Mouse (Mus musculus): ENCODE measurements at regions not wholly inside any gene's neighbourhood (a gene's known extent, or its start where the extent isn't known, plus 50 kb on each side); places are given as distances from the start of the nearest gene placed in this dataset.

GRCm38 (mm10) chr15:51689498-51689897 lies 2195.2 kb upstream of the Gm7489 start:
- ATAC-seq (ENCODE audit: low FRiP score, low read depth), result no peak
- Histone ChIP-seq H3K27me3 (ENCODE audit: control insufficient read depth, insufficient read depth, low read length) (no peaks in the 10 kb centered on the region), H3K9me3 (ENCODE audit: control insufficient read depth, low read length) (no peaks in the 10 kb centered on the region), H3K4me2 (replicated peaks; ENCODE audit: low read depth, low read length, severe bottlenecking) (no peak overlapping the region), H3K4me1 (ENCODE audit: control insufficient read depth, insufficient read depth, low read length) (no peaks in the 10 kb centered on the region), H3K4me3 (replicated peaks; ENCODE audit: low read length) (no peak overlapping the region), H3K9ac (ENCODE audit: low read depth, low read length, severe bottlenecking) (no peak overlapping the region), H3K36me3 (ENCODE audit: control insufficient read depth, insufficient read depth, low read length) (no peaks in the 10 kb centered on the region), H3K27ac (replicated peaks; ENCODE audit: low read depth, low read length) (no peak overlapping the region)
- no peak for DNase-seq (ENCODE audit: low spot score)
- WGBS, result 88% methylated on average over 1 of the region's 1 CpGs
- TF ChIP-seq POLR2A (IDR thresholded peaks at IDR 0.05; ENCODE audit: borderline replicate concordance, extremely low read depth, insufficient read depth, insufficient read length), result no peak

GRCm38 (mm10) chr15:51692671-51693070 lies 2192.0 kb upstream of the Gm7489 start:
- no peaks in the 10 kb centered on the region for H3K9me3 ChIP-seq (ENCODE audit: control insufficient read depth, low read length)
- no peaks in the 10 kb centered on the region for H3K36me3 ChIP-seq (ENCODE audit: control insufficient read depth, insufficient read depth, low read length)
- no peak for TF ChIP-seq POLR2A (IDR thresholded peaks at IDR 0.05; ENCODE audit: borderline replicate concordance, extremely low read depth, insufficient read depth, insufficient read length)
- H3K27ac ChIP-seq (replicated peaks; ENCODE audit: low read depth, low read length), result no peak overlapping the region
- DNase-seq (ENCODE audit: low spot score) (no peak), ATAC-seq (ENCODE audit: low FRiP score, low read depth) (no peak)
- WGBS, result 72% methylated on average over 4 of the region's 4 CpGs
- no peak overlapping the region for H3K4me3 ChIP-seq (replicated peaks; ENCODE audit: low read length)
- H3K4me2 ChIP-seq (replicated peaks; ENCODE audit: low read depth, low read length, severe bottlenecking), result no peak overlapping the region
- no peaks in the 10 kb centered on the region for H3K27me3 ChIP-seq (ENCODE audit: control insufficient read depth, insufficient read depth, low read length)
- H3K9ac ChIP-seq (ENCODE audit: low read depth, low read length, severe bottlenecking), result no peak overlapping the region
- H3K4me1 ChIP-seq (ENCODE audit: control insufficient read depth, insufficient read depth, low read length), result no peaks in the 10 kb centered on the region

- no peaks in the 10 kb centered on the region for H3K27me3 ChIP-seq (ENCODE audit: control insufficient read depth, insufficient read depth, low read length)
- no peak for TF ChIP-seq POLR2A (IDR thresholded peaks at IDR 0.05; ENCODE audit: borderline replicate concordance, extremely low read depth, insufficient read depth, insufficient read length)
- no peak overlapping the region for H3K4me2 ChIP-seq (replicated peaks; ENCODE audit: low read depth, low read length, severe bottlenecking)
- H3K4me1 ChIP-seq (ENCODE audit: control insufficient read depth, insufficient read depth, low read length), result no peaks in the 10 kb centered on the region
- DNase-seq (ENCODE audit: low spot score) (peak; percentile 72), ATAC-seq (ENCODE audit: low FRiP score, low read depth) (peak; percentile 53; the same call in 1 of the 2 replicates)
- no peaks in the 10 kb centered on the region for H3K9me3 ChIP-seq (ENCODE audit: control insufficient read depth, low read length)
- WGBS, result 50% methylated on average over 11 of the region's 11 CpGs
- no peak overlapping the region for H3K4me3 ChIP-seq (replicated peaks; ENCODE audit: low read length)
- 0 out of 2 replicates have a peak overlapping the region, but pooled peaks have one; percentile 21 for H3K27ac ChIP-seq (replicated peaks; ENCODE audit: low read depth, low read length)
- H3K9ac ChIP-seq (ENCODE audit: low read depth, low read length, severe bottlenecking), result no peak overlapping the region
- no peaks in the 10 kb centered on the region for H3K36me3 ChIP-seq (ENCODE audit: control insufficient read depth, insufficient read depth, low read length)
Observed at GRCm38 (mm10) chr15:51696344-51697016, 2188.2 kb upstream of the Gm7489 start.

- Histone ChIP-seq H3K27me3 (ENCODE audit: control insufficient read depth, insufficient read depth, low read length) (no peaks in the 10 kb centered on the region), H3K27ac (replicated peaks; ENCODE audit: low read depth, low read length) (no peak overlapping the region), H3K4me3 (replicated peaks; ENCODE audit: low read length) (no peak overlapping the region), H3K9ac (ENCODE audit: low read depth, low read length, severe bottlenecking) (no peak overlapping the region), H3K36me3 (ENCODE audit: control insufficient read depth, insufficient read depth, low read length) (no peaks in the 10 kb centered on the region), H3K9me3 (ENCODE audit: control insufficient read depth, low read length) (no peaks in the 10 kb centered on the region), H3K4me1 (ENCODE audit: control insufficient read depth, insufficient read depth, low read length) (no peaks in the 10 kb centered on the region), H3K4me2 (replicated peaks; ENCODE audit: low read depth, low read length, severe bottlenecking) (no peak overlapping the region)
- ATAC-seq (ENCODE audit: low FRiP score, low read depth), result no peak
- DNase-seq (ENCODE audit: low spot score), result no peak
- WGBS, result 93% methylated on average over 1 of the region's 1 CpGs
- TF ChIP-seq POLR2A (IDR thresholded peaks at IDR 0.05; ENCODE audit: borderline replicate concordance, extremely low read depth, insufficient read depth, insufficient read length), result no peak
Observed at GRCm38 (mm10) chr15:51704198-51704597, 2180.5 kb upstream of the Gm7489 start.

- peaks cover 7% of the 10 kb centered on the region for H3K4me1 ChIP-seq (ENCODE audit: control insufficient read depth, insufficient read depth, low read length)
- no peak overlapping the region for H3K9ac ChIP-seq (ENCODE audit: low read depth, low read length, severe bottlenecking)
- H3K36me3 ChIP-seq (ENCODE audit: control insufficient read depth, insufficient read depth, low read length), result no peaks in the 10 kb centered on the region
- no peak for TF ChIP-seq POLR2A (IDR thresholded peaks at IDR 0.05; ENCODE audit: borderline replicate concordance, extremely low read depth, insufficient read depth, insufficient read length)
- H3K9me3 ChIP-seq (ENCODE audit: control insufficient read depth, low read length), result no peaks in the 10 kb centered on the region
- H3K27me3 ChIP-seq (ENCODE audit: control insufficient read depth, insufficient read depth, low read length), result no peaks in the 10 kb centered on the region
- no peak overlapping the region for H3K4me2 ChIP-seq (replicated peaks; ENCODE audit: low read depth, low read length, severe bottlenecking)
- ATAC-seq (ENCODE audit: low FRiP score, low read depth) (no peak), DNase-seq (ENCODE audit: low spot score) (no peak)
- 29% methylated on average over 13 of the region's 13 CpGs for WGBS
- no peak overlapping the region; the same call in 1 of the 2 replicates for H3K27ac ChIP-seq (replicated peaks; ENCODE audit: low read depth, low read length)
- H3K4me3 ChIP-seq (replicated peaks; ENCODE audit: low read length), result no peak overlapping the region
Observed at GRCm38 (mm10) chr15:51709871-51710655, 2174.6 kb upstream of the Gm7489 start.

Measured in limb, embryonic 14.5 days (tissue).